Mouse (Mus musculus) embryonic fibroblast, embryonic 13.5 days (primary cell): ENCODE results near the gene Zfp511.

Experiments
- CTCF ChIP-seq: IDR thresholded peaks from 2 replicates; pipeline ENCODE4 v1.5.1; 2011; ENCODE audit warnings: mild to moderate bottlenecking, control low read depth, low read length, moderate library complexity, borderline replicate concordance; ENCODE audit not compliant: insufficient read depth
- POLR2A ChIP-seq: IDR thresholded peaks from 2 replicates; pipeline ENCODE4 v1.6.1; 2011; ENCODE audit warnings: low read depth, mild to moderate bottlenecking, control low read depth, low read length, moderate library complexity

GRCm38 (mm10) chr7:139994202-139994601, 42.0 kb upstream of the Zfp511 start:
- TF ChIP-seq CTCF: no peak
- no peak for TF ChIP-seq POLR2A
